Mouse (Mus musculus): ENCODE data around the gene Tmem9b.

Gene Tmem9b

DNA sequence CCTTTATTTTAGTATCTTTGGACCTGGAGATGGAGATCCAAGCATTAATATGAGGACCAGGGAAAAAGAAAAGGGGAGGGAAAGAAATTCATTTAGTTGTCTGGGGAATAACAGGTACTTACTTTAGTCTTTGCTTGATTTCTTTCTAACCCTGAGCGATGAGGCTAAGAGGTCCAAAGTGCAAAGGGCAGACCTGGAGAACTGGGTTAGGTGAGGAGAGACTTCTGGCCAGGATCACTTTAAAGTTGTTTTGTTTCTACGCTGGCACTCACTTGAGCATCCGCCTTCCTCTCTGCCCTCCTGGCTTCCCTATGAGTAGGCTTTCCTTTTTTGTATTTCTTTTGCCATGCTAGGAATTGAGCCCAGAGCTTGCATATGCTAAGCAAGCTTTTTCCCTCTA, 3.6 kb upstream of the Tmem9b start:
- Histone ChIP-seq H3K27me3 (ENCODE audit: insufficient read depth, low read length) (peaks cover 32% of the 10 kb centered on the region), H3K4me1 (replicated peaks; ENCODE audit: low read depth, low read length) (peaks cover 12% of the 10 kb centered on the region), H3K9me3 (ENCODE audit: low read length) (no peaks in the 10 kb centered on the region), H3K36me3 (ENCODE audit: insufficient read depth, low read length) (no peaks in the 10 kb centered on the region), H3K4me3 (replicated peaks; ENCODE audit: low read length) (no peak overlapping the region)
- TF ChIP-seq NANOG (IDR thresholded peaks at IDR 0.05; ENCODE audit: borderline replicate concordance, low read length) (no peak), CTCF (conservative IDR thresholded peaks at IDR 0.05; ENCODE audit: low read length) (no peak), POU5F1 (IDR thresholded peaks at IDR 0.05; ENCODE audit: borderline replicate concordance, low read length) (no peak)

DNA sequence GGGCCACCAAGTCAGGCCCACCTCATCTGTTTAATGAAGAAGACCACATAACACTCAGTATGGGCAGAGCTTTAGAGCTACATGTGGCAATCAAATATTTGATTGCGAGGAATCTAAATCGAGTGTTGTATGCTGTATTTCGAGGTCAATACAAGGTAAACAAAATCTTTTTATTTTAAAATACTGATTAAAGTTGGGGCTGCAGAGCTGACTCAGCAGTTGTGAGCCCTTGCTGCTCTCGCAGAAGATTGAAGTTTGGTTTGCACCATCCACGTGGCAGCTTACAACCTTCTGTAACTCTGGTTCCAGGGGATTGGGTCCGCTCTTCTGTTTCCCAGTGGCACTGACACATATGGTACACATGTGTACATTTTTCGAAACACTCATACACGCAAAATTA, 1.4 kb upstream of the Tmem9b start:
- Histone ChIP-seq H3K4me3 (replicated peaks; ENCODE audit: low read length) (no peak overlapping the region), H3K36me3 (ENCODE audit: insufficient read depth, low read length) (no peaks in the 10 kb centered on the region), H3K4me1 (replicated peaks; ENCODE audit: low read depth, low read length) (peaks cover 15% of the 10 kb centered on the region), H3K27me3 (ENCODE audit: insufficient read depth, low read length) (peaks cover 41% of the 10 kb centered on the region), H3K9me3 (ENCODE audit: low read length) (no peaks in the 10 kb centered on the region)
- TF ChIP-seq NANOG (IDR thresholded peaks at IDR 0.05; ENCODE audit: borderline replicate concordance, low read length), result no peak
- no peak for TF ChIP-seq POU5F1 (IDR thresholded peaks at IDR 0.05; ENCODE audit: borderline replicate concordance, low read length)
- TF ChIP-seq CTCF (conservative IDR thresholded peaks at IDR 0.05; ENCODE audit: low read length), result no peak

GRCm38 (mm10) chr7:109751427-109752007, 1.2 kb downstream of the Tmem9b start:
- Histone ChIP-seq H3K36me3 (ENCODE audit: insufficient read depth, low read length) (no peaks in the 10 kb centered on the region), H3K4me1 (replicated peaks; ENCODE audit: low read depth, low read length) (peaks cover 17% of the 10 kb centered on the region), H3K9me3 (ENCODE audit: low read length) (no peaks in the 10 kb centered on the region), H3K4me3 (replicated peaks; ENCODE audit: low read length) (peak overlapping the region; percentile 96), H3K27me3 (ENCODE audit: insufficient read depth, low read length) (peaks cover 37% of the 10 kb centered on the region)
- TF ChIP-seq CTCF (conservative IDR thresholded peaks at IDR 0.05; ENCODE audit: low read length), result no peak
- TF ChIP-seq NANOG (IDR thresholded peaks at IDR 0.05; ENCODE audit: borderline replicate concordance, low read length), result no peak
- no peak for TF ChIP-seq POU5F1 (IDR thresholded peaks at IDR 0.05; ENCODE audit: borderline replicate concordance, low read length)

DNA sequence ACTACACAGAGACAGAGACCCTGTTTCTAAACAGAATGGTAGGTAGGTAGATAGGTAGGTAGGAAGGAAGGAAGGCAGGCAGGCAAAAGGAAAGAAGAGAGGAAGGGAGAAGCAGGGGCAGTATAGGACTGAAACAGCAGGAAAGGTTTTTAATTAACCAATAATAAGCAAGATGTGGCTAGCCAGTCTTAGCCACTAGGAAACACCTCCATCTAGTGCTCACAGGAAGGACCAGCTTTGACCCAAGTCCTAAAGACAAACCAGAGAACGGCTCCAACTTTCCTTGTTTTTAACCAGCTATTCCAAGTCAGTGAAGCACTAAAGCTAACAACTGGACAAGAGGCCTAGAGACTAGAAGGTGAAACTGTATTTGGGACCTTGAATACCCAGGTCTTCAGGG, 4.9 kb downstream of the Tmem9b start:
- Histone ChIP-seq H3K4me3 (replicated peaks; ENCODE audit: low read length) (no peak overlapping the region), H3K9me3 (ENCODE audit: low read length) (no peaks in the 10 kb centered on the region), H3K36me3 (ENCODE audit: insufficient read depth, low read length) (no peaks in the 10 kb centered on the region), H3K27me3 (ENCODE audit: insufficient read depth, low read length) (peaks cover 21% of the 10 kb centered on the region), H3K4me1 (replicated peaks; ENCODE audit: low read depth, low read length) (peaks cover 13% of the 10 kb centered on the region)
- TF ChIP-seq NANOG (IDR thresholded peaks at IDR 0.05; ENCODE audit: borderline replicate concordance, low read length), result no peak

GRCm38 (mm10) chr7:109741703-109742102, 11.0 kb downstream of the Tmem9b start:
- TF ChIP-seq CTCF (conservative IDR thresholded peaks at IDR 0.05; ENCODE audit: low read length), result no peak
- no peak for TF ChIP-seq NANOG (IDR thresholded peaks at IDR 0.05; ENCODE audit: borderline replicate concordance, low read length)
- TF ChIP-seq POU5F1 (IDR thresholded peaks at IDR 0.05; ENCODE audit: borderline replicate concordance, low read length), result no peak
- Histone ChIP-seq H3K4me3 (replicated peaks; ENCODE audit: low read length) (no peak overlapping the region), H3K36me3 (ENCODE audit: insufficient read depth, low read length) (no peaks in the 10 kb centered on the region), H3K4me1 (replicated peaks; ENCODE audit: low read depth, low read length) (no peaks in the 10 kb centered on the region), H3K27me3 (ENCODE audit: insufficient read depth, low read length) (no peaks in the 10 kb centered on the region), H3K9me3 (ENCODE audit: low read length) (no peaks in the 10 kb centered on the region)

DNA sequence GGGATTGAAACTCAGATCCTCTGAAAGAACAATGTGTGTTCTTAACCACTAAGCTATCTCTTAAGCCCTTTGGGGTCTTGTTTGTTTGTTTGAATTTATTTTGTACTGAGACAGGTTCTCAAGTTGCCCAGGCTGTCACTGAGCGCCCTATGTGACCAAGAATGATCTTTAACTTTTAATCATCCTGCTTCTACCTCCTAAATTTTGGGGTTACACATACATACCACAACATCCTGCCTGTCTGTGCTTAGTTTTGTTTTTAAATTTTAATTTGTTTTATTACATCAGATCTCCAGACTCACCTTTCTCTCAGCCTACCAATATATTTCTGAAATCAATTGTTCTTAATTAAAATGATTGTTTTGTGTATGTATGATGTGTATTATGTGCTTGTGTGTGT, 11.6 kb downstream of the Tmem9b start:
- Histone ChIP-seq H3K27me3 (ENCODE audit: insufficient read depth, low read length) (no peaks in the 10 kb centered on the region), H3K36me3 (ENCODE audit: insufficient read depth, low read length) (no peaks in the 10 kb centered on the region), H3K4me3 (replicated peaks; ENCODE audit: low read length) (no peak overlapping the region), H3K9me3 (ENCODE audit: low read length) (no peaks in the 10 kb centered on the region), H3K4me1 (replicated peaks; ENCODE audit: low read depth, low read length) (no peaks in the 10 kb centered on the region)
- TF ChIP-seq CTCF (conservative IDR thresholded peaks at IDR 0.05; ENCODE audit: low read length) (no peak), NANOG (IDR thresholded peaks at IDR 0.05; ENCODE audit: borderline replicate concordance, low read length) (no peak), POU5F1 (IDR thresholded peaks at IDR 0.05; ENCODE audit: borderline replicate concordance, low read length) (no peak)

- Histone ChIP-seq H3K4me1 (replicated peaks; ENCODE audit: low read depth, low read length) (no peaks in the 10 kb centered on the region), H3K9me3 (ENCODE audit: low read length) (no peaks in the 10 kb centered on the region), H3K36me3 (ENCODE audit: insufficient read depth, low read length) (no peaks in the 10 kb centered on the region), H3K27me3 (ENCODE audit: insufficient read depth, low read length) (no peaks in the 10 kb centered on the region), H3K4me3 (replicated peaks; ENCODE audit: low read length) (no peak overlapping the region)
- no peak for TF ChIP-seq NANOG (IDR thresholded peaks at IDR 0.05; ENCODE audit: borderline replicate concordance, low read length)
- no peak for TF ChIP-seq POU5F1 (IDR thresholded peaks at IDR 0.05; ENCODE audit: borderline replicate concordance, low read length)
- TF ChIP-seq CTCF (conservative IDR thresholded peaks at IDR 0.05; ENCODE audit: low read length), result no peak
Observed at GRCm38 (mm10) chr7:109739822-109740370, 12.8 kb downstream of the Tmem9b start.

DNA sequence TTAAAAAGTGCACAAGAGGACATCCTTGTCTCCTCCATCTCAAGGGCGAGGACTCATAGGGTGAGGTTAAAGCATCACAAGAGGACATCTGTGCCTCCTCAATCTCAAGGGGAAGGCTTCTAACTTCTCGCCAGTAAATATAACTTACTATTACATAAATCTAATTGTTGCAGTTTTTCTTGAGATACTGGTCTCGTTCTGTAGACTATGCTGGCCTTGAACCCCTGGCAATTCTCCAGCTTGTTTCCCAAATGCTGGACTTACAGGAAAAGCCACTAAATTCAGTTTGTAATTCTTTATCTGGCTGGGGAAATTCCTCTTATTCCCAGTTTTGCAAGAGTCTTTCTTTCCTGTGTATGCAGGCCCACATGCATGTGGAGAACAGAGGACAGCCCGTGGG, 17.9 kb downstream of the Tmem9b start:
- TF ChIP-seq POU5F1 (IDR thresholded peaks at IDR 0.05; ENCODE audit: borderline replicate concordance, low read length), result no peak
- TF ChIP-seq NANOG (IDR thresholded peaks at IDR 0.05; ENCODE audit: borderline replicate concordance, low read length), result no peak
- TF ChIP-seq CTCF (conservative IDR thresholded peaks at IDR 0.05; ENCODE audit: low read length), result no peak
- Histone ChIP-seq H3K9me3 (ENCODE audit: low read length) (no peaks in the 10 kb centered on the region), H3K4me3 (replicated peaks; ENCODE audit: low read length) (no peak overlapping the region), H3K36me3 (ENCODE audit: insufficient read depth, low read length) (no peaks in the 10 kb centered on the region), H3K27me3 (ENCODE audit: insufficient read depth, low read length) (no peaks in the 10 kb centered on the region; the same call in 1 of the 2 replicates), H3K4me1 (replicated peaks; ENCODE audit: low read depth, low read length) (no peaks in the 10 kb centered on the region)

GRCm38 (mm10) chr7:109731626-109732025, 21.0 kb downstream of the Tmem9b start, which contains the start of gene Ascl3:
Gene Ascl3, minus strand, starts transcription at chr7:109731726.
- no peak for TF ChIP-seq NANOG (IDR thresholded peaks at IDR 0.05; ENCODE audit: borderline replicate concordance, low read length)
- no peak for TF ChIP-seq POU5F1 (IDR thresholded peaks at IDR 0.05; ENCODE audit: borderline replicate concordance, low read length)
- no peak for TF ChIP-seq CTCF (conservative IDR thresholded peaks at IDR 0.05; ENCODE audit: low read length)
- H3K4me3 ChIP-seq (replicated peaks; ENCODE audit: low read length), result no peak within 1 kb of the TSS
- H3K4me1 ChIP-seq (replicated peaks; ENCODE audit: low read depth, low read length), result peaks cover 13% of the 10 kb centered on the region
- H3K36me3 ChIP-seq (ENCODE audit: insufficient read depth, low read length), result no peaks in the 10 kb centered on the region
- peaks cover 18% of the 10 kb centered on the region for H3K27me3 ChIP-seq (ENCODE audit: insufficient read depth, low read length)
- no peaks in the 10 kb centered on the region for H3K9me3 ChIP-seq (ENCODE audit: low read length)

Data from E14TG2a.4 (cell line).